Comparison of ENCODE assay signal across 30 mouse cellular contexts in the genomic region with DNA sequence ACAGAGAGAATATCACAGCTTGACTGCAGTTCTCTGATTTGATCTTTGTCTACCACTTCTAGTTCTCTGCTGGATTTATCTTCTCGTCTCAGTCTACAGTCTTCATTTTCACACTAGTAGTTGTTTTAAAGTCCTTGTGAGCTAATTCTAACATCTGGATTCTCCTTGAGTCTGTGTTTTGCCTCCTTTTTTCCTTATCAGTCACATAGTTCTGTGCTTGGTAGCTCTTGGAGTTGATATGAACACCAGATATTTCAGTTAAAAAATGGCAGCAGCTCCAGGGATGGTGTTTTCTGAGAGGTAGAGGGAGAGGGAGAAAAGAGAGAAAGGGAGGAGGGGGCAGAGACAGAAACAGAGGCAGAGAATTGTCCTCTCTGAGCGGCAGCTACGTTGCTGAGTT.
"Had no signal": no experiment of that assay in that cellular context is flagged by ENCODE, and none has a peak within 500 bp of the region (broad histone marks: within the 10 kb centered on the region; RNA-seq: fewer than 3 reads in every experiment).

No protein-coding gene starts in this region.

- H3K4me1 ChIP-seq: limb, embryonic 10.5 days; limb, embryonic 13.5 days; limb, embryonic 15.5 days; liver, embryonic 15.5 days; lung, embryonic 15.5 days; midbrain, embryonic 10.5 days; midbrain, embryonic 12.5 days; midbrain, embryonic 13.5 days; midbrain, embryonic 15.5 days; neural tube, embryonic 12.5 days had no signal

- DNase-seq: left cerebral cortex, postnatal 4 days; liver; liver, embryonic 13.5 days; liver, postnatal 0 days; lung, adult 18-20 months; lung, adult 2 months; lung, embryonic 14.5 days; lung, postnatal 10 days; lung, postnatal 14 days; lung, postnatal 36 days; lung, postnatal 4 days; midbrain, embryonic 14.5 days had no signal

- ATAC-seq: liver, embryonic 12.5 days; liver, postnatal 0 days; lung, postnatal 0 days; midbrain, embryonic 13.5 days; midbrain, embryonic 15.5 days; midbrain, embryonic 16.5 days had no signal

- H3K4me3 ChIP-seq: limb, embryonic 10.5 days; limb, embryonic 12.5 days; limb, embryonic 13.5 days; limb, embryonic 15.5 days; liver, embryonic 12.5 days; liver, embryonic 13.5 days; liver, embryonic 15.5 days; lung, embryonic 15.5 days; midbrain, embryonic 10.5 days; midbrain, embryonic 12.5 days; midbrain, embryonic 13.5 days; midbrain, embryonic 15.5 days; myocyte; neural tube, embryonic 12.5 days had no signal

- H3K9me3 ChIP-seq: limb, embryonic 10.5 days; limb, embryonic 12.5 days; limb, embryonic 13.5 days; limb, embryonic 15.5 days; liver, embryonic 12.5 days; liver, embryonic 13.5 days; liver, embryonic 15.5 days; lung, embryonic 15.5 days; megakaryocyte, embryonic 14.5 days; midbrain, embryonic 10.5 days; midbrain, embryonic 12.5 days; midbrain, embryonic 13.5 days; midbrain, embryonic 15.5 days; neural tube, embryonic 12.5 days had no signal

- H3K36me3 ChIP-seq: limb, embryonic 10.5 days; limb, embryonic 12.5 days; limb, embryonic 13.5 days; limb, embryonic 15.5 days; liver, embryonic 12.5 days; liver, embryonic 13.5 days; liver, embryonic 15.5 days; lung, embryonic 15.5 days; midbrain, embryonic 10.5 days; midbrain, embryonic 12.5 days; midbrain, embryonic 13.5 days; midbrain, embryonic 15.5 days; neural tube, embryonic 12.5 days had no signal

- H3K27ac ChIP-seq: limb, embryonic 10.5 days; limb, embryonic 12.5 days; limb, embryonic 13.5 days; limb, embryonic 15.5 days; liver, embryonic 12.5 days; liver, embryonic 13.5 days; liver, embryonic 14.5 days; liver, embryonic 15.5 days; lung, embryonic 15.5 days; macrophage; midbrain, embryonic 10.5 days; midbrain, embryonic 12.5 days; midbrain, embryonic 13.5 days; midbrain, embryonic 15.5 days; neural tube, embryonic 12.5 days had no signal

- H3K9ac ChIP-seq: limb, embryonic 12.5 days; limb, embryonic 13.5 days; limb, embryonic 15.5 days; liver, embryonic 12.5 days; liver, embryonic 13.5 days; liver, embryonic 14.5 days; liver, embryonic 15.5 days; liver, postnatal 0 days; lung, embryonic 14.5 days; lung, embryonic 15.5 days; midbrain, embryonic 12.5 days; midbrain, embryonic 13.5 days; midbrain, embryonic 15.5 days; neural tube, embryonic 12.5 days had no signal

- H3K27me3 ChIP-seq: limb, embryonic 12.5 days; limb, embryonic 13.5 days; limb, embryonic 15.5 days; liver, embryonic 12.5 days; liver, embryonic 13.5 days; liver, embryonic 15.5 days; lung, embryonic 15.5 days; megakaryocyte, embryonic 14.5 days; midbrain, embryonic 12.5 days; midbrain, embryonic 13.5 days; midbrain, embryonic 15.5 days; neural tube, embryonic 12.5 days had no signal
